Mouse (Mus musculus) spleen, adult 2 months (tissue): ENCODE data around the gene Adam17. TPM values are rescaled to one million over a fixed set of nuclear protein-coding genes. Genes with fewer than 3 reads are reported as not detected.
A peak's percentile ranks its signal among the peaks of the same experiment; 100 is the strongest.

Experiments
- DNase-seq, 2 experiments: peaks; one replicate each; pipeline versions ENCODE4 v3.0.0 to v3.0.0-alpha.2; 2012 to 2021; ENCODE audit warnings: low spot score in 2 of 2, low read depth in 1 of 2
- H3K27ac ChIP-seq: fragments of 200-500 bp; 2 replicates; pipeline ENCODE4 v1.5.1; 2012; ENCODE audit warnings: low read length, inconsistent platforms; ENCODE audit not compliant: insufficient read depth
- H3K27me3 ChIP-seq: fragments of 200-500 bp; 2 replicates; pipeline ENCODE4 v1.6.1; 2012; ENCODE audit warnings: mild to moderate bottlenecking, moderate library complexity, low read length, inconsistent platforms; ENCODE audit not compliant: control insufficient read depth, insufficient read depth
- H3K36me3 ChIP-seq: fragments of 200-500 bp; 2 replicates; pipeline ENCODE4 v1.6.1; 2012; ENCODE audit warnings: mild to moderate bottlenecking, low read length, inconsistent platforms; ENCODE audit not compliant: control insufficient read depth, insufficient read depth
- H3K4me1 ChIP-seq: fragments of 200-500 bp; 2 replicates; pipeline ENCODE4 v1.6.1; 2011; ENCODE audit warnings: inconsistent platforms; ENCODE audit not compliant: control insufficient read depth, insufficient read depth, insufficient read length
- H3K4me3 ChIP-seq: fragments of 200-500 bp; 2 replicates; pipeline ENCODE4 v1.5.1; 2011; ENCODE audit warnings: mild to moderate bottlenecking, inconsistent platforms; ENCODE audit not compliant: insufficient read depth, insufficient read length; ENCODE audit errors: extremely low read depth
- CTCF ChIP-seq: fragments of 200-500 bp; IDR thresholded peaks from 2 replicates; pipeline ENCODE4 v1.5.1; 2011; ENCODE audit warnings: mild to moderate bottlenecking, inconsistent platforms; ENCODE audit not compliant: insufficient read depth, insufficient read length, insufficient replicate concordance; ENCODE audit errors: extremely low read depth
- POLR2A ChIP-seq: fragments of 200-500 bp; IDR thresholded peaks from 2 replicates; pipeline ENCODE4 v1.6.1; 2011; ENCODE audit warnings: low read depth, low read length, inconsistent platforms
- WGBS: fragments of 180-500 bp; shearing (Covaris S2); methylation state at CpG from one replicate; pipeline ENCODE4 v1.1.7; 2018; 5-methylcytosine and 5-hydroxymethylcytosine counted together
- polyA plus RNA-seq: library from polyadenylated mRNA; depleted of rRNA; stranded (reverse); fragments of >200 nt; gene quantifications from 2 replicates; pipeline ENCODE4 v1.2.3, GENCODE M21; 2012; rRNA removed

Adam17 gene
- polyA plus RNA-seq = 20.3 and 22.2 TPM in 2 replicates

DNA sequence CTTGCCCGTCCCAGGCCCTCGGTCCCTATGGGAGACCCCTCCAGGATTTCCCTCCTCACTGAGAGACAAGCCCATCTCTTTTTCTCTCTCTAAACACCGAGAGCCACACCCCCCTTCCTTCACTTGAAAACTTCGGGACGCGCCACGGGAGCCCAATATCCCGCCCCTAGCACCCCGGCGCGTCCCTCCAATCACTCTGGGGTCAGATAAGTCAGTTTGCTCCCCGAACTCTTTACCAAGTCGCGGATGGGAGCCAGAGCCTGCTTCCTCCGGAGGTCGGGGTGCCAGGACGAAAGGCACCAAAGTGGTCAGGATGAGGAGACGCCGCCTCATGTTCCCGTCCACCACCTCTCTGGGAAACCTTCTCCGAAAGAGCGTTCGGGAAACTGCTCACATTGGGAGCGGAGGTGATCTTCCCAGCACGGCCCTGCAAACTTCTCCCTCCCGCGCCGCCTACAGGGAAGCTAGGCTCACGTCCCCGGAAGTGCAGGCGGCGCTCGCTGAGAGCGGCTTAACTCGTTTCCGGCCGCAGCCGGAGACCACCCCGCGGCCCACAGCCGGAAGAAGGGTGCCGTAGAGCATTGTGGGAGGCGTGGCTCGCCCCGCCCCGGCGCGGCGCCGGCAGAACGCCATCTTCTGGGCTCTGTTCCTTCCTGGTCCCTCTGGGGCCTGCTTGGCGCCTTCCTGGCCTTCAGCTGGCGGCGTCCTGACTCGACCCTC, at the start of gene Adam17:
TSS of gene Adam17 (minus strand) at position 533 of the 720 bp plus-strand sequence.
- H3K27me3 ChIP-seq = no peaks in the 10 kb centered on the region
- peak within 1 kb of the TSS; percentile 85 for H3K4me3 ChIP-seq
- H3K27ac ChIP-seq = peak within 1 kb of the TSS; percentile 92
- TF ChIP-seq CTCF (peak; percentile 40; the same call in 1 of the 2 replicates), POLR2A (peak; percentile 75)
- WGBS = under 1% methylated on average over 55 of the region's 55 CpGs
- H3K4me1 ChIP-seq = no peaks in the 10 kb centered on the region; the same call in none of the 2 replicates
- no peaks in the 10 kb centered on the region for H3K36me3 ChIP-seq
- peak; percentile 88 to 94 for DNase-seq

DNA sequence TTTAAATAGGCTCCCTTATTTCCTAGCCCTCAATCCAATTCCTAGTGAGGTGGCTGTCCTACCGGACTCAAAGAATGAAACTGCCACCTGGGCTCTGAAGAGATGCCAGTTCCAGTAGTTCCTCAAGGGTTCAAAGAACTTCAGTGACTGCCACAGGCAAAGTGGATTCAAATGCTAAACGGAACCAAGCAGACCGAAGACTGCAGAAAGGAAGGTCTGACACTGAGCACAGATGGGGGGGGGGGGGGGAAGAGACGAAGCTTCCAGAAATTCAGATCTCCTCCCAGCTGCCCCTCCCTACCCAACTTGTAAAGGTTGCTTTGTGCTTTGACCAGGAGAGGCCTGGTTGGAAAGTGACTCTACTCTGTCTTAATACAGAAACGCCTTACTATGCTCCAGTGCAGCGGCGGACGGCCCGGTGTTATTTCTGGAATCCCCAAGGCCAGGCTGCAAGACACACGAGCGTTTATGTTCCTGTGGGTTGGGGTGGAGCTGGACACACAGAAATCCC, 45.2 kb upstream of the Adam17 start:
- peaks cover 2% of the 10 kb centered on the region; the same call in 1 of the 2 replicates for H3K4me1 ChIP-seq
- no peak overlapping the region for H3K4me3 ChIP-seq
- H3K36me3 ChIP-seq = no peaks in the 10 kb centered on the region
- TF ChIP-seq POLR2A = no peak
- H3K27me3 ChIP-seq = no peaks in the 10 kb centered on the region
- 56% methylated on average over 11 of the region's 11 CpGs for WGBS
- no peak overlapping the region; the same call in 1 of the 2 replicates for H3K27ac ChIP-seq
- no peak for DNase-seq

DNA sequence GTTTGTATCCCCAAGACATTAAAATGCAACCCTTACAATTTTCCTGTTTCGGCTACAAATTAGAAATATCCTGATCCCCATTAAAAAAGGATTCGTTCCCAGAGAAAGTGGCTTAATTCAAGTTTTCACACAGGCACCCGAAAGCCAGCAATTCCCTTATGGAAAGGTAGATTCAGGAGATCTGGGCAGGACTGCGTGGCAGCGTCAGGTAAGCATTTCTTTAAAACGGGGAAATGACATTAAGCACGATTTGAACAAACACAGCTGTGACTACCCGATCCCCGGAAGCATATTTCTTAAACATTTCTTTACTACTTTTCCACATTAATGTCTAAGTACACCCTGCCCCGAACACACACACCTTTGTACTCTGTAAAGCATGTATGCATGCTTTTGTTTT, 44.7 kb upstream of the Adam17 start:
- H3K36me3 ChIP-seq = peaks cover 3% of the 10 kb centered on the region
- H3K4me1 ChIP-seq = peaks cover 2% of the 10 kb centered on the region; the same call in 1 of the 2 replicates
- H3K4me3 ChIP-seq = peak overlapping the region; percentile 68
- DNase-seq = no peak
- peak overlapping the region; percentile 73 for H3K27ac ChIP-seq
- 4% methylated on average over 10 of the region's 10 CpGs for WGBS
- no peaks in the 10 kb centered on the region for H3K27me3 ChIP-seq
- TF ChIP-seq POLR2A = no peak
- TF ChIP-seq CTCF = no peak

DNA sequence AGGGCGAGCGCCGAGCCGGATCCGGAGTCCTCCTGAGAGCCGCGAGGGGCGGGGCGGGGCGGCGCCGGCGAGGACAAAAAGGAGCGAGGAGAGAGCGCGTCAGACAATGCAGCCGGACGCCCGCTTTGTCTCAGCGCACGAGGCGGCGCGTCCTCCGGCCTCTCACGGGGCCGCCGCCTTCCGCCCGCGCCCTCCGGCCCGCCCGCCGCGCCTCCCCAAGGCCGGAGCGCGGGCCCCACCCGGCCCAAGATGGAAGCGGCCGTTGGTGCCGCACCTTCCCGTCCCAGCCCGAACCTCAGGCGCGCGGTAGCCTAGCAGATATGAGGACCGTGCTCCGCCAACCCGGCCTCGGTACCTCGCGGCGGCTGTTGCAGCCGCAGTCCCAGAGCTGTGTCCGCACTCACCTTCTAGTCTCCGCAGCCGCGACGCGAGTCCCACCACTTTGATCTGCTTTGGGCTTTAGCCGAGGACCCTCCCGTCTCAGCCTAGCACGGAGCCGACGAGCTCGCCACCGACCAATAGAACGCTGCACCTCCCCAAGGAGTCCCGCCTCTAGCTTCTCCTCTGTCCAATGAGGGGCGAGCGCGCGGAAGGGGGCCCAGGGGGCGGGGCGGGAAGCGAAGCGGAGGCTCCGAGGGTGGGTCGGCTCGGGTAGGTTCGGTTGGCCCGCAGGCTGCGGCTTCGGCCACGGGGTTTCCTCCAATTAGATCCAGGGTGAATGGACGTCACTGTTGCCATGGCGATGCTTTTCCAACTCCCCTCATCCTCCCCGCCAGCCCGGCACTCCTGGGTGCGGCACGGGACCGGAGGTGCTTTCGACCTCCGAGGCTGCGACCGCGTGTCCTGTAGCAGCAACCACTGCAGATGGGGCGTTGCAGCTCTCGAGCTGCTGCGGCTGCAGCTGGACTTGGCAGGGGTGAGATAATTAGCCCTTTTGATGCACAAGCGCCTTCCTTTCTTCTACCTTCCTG, 44.0 kb upstream of the Adam17 start, which contains the start of gene Ywhaq:
TSS of gene Ywhaq (minus strand) at position 538 of the 971 bp plus-strand sequence.
- H3K4me3 ChIP-seq = peak within 1 kb of the TSS; percentile 99
- peaks cover 8% of the 10 kb centered on the region for H3K36me3 ChIP-seq
- H3K27me3 ChIP-seq = no peaks in the 10 kb centered on the region
- H3K4me1 ChIP-seq = peaks cover 2% of the 10 kb centered on the region; the same call in 1 of the 2 replicates
- H3K27ac ChIP-seq = peak within 1 kb of the TSS; percentile 100
- under 1% methylated on average over 96 of the region's 103 CpGs for WGBS
- DNase-seq = peak; percentile 90 to 93
- TF ChIP-seq CTCF = no peak
- peak; percentile 98 for TF ChIP-seq POLR2A

DNA sequence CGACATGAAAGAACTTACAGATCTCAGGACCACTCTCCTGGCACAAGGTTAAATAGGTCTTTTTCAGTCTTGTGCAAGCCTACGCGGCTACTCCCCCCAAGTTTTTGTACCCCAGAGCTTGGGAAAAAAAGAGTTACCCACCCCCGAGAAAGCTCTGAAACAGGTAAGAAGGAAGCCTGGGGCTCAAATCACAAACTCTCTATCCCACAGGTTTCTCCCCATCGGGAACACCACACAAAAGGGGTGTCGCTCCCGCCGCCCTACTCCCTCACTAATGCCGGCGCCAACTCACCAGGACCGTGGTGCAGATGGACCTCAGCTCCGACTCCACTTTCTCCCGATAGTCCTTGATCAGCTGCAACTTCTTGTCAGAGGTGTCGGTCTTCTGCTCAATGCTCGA, 43.1 kb upstream of the Adam17 start:
- TF ChIP-seq CTCF = no peak
- no peak for TF ChIP-seq POLR2A
- Histone ChIP-seq H3K27me3 (no peaks in the 10 kb centered on the region), H3K4me3 (peak overlapping the region; percentile 51), H3K27ac (no peak overlapping the region), H3K4me1 (peaks cover 2% of the 10 kb centered on the region; the same call in 1 of the 2 replicates), H3K36me3 (peaks cover 8% of the 10 kb centered on the region)
- WGBS = 4% methylated on average over 15 of the region's 15 CpGs
- DNase-seq = no peak

DNA sequence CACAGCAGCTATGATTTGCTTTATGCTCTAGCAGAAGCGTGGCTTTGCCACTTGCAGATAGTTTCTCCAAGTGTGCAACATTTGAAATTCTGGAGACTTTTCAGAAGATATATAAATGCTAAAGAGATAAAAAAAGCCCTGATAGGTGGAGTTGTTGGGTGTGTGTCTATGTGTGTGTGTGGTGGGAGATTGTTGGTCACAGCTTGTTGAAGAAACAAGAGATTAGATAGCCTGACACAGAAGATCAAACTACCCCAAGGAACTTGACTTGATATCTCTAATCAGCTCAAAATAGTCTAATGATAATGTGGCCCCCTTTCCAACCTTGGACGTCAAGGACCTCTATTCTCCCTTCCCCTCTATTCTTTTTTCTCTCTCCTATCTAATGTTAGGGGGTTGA, 37.2 kb upstream of the Adam17 start:
- Histone ChIP-seq H3K27ac (no peak overlapping the region), H3K4me3 (no peak overlapping the region), H3K36me3 (peaks cover 13% of the 10 kb centered on the region), H3K27me3 (no peaks in the 10 kb centered on the region), H3K4me1 (0 out of 2 replicates have a peak, but pooled peaks cover 2% of the 10 kb centered on the region)
- no peak for DNase-seq
- 84% methylated on average over 2 of the region's 2 CpGs for WGBS
- TF ChIP-seq CTCF (no peak), POLR2A (no peak)
